Mouse (Mus musculus) subcutaneous adipose tissue, adult 2 months (tissue): ENCODE measurements around the gene 1700030K09Rik. TPM values are rescaled to one million over a fixed set of nuclear protein-coding genes. Genes with fewer than 3 reads are reported as not detected.

ENCODE experiments used
- polyA plus RNA-seq: library from polyadenylated mRNA; depleted of rRNA; stranded (reverse); fragments of >200 nt; gene quantifications from 2 replicates; pipeline ENCODE4 v1.2.3, GENCODE M21; 2012; ENCODE audit warnings: low replicate concordance; rRNA removed

1700030K09Rik gene
- polyA plus RNA-seq: 12.2 and 12.9 TPM in 2 replicates

GRCm38 (mm10) chr8:72443338-72443993 lies at the start of gene 1700030K09Rik, which contains the start of gene Calr3:
TSS of gene 1700030K09Rik (plus strand) at chr8:72443880.
TSS of gene Calr3 (minus strand) at chr8:72443870.

GRCm38 (mm10) chr8:72421362-72422335 lies 22.0 kb upstream of the 1700030K09Rik start, which contains the start of gene Eps15l1:
TSS of gene Eps15l1 (minus strand) at chr8:72421460.

GRCm38 (mm10) chr8:72474826-72475546 lies 31.3 kb downstream of the 1700030K09Rik start, which contains the start of gene Cherp:
TSS of gene Cherp (minus strand) at chr8:72475226.

GRCm38 (mm10) chr8:72491680-72492621 lies 48.3 kb downstream of the 1700030K09Rik start, which contains the start of gene Slc35e1:
TSS of gene Slc35e1 (minus strand) at chr8:72492614.

Other genes with a start within 250 kb of the 1700030K09Rik start
- gene Cib3, start 231.0 kb upstream of the 1700030K09Rik start, polyA plus RNA-seq: 0.07 and 0.22 TPM in 2 replicates
- gene Gm11034, start 230.2 kb upstream of the 1700030K09Rik start, polyA plus RNA-seq: not detected in 2 replicates
- 55.5 and 67.0 TPM in 2 replicates for gene Fam32a, start 224.2 kb upstream of the 1700030K09Rik start, polyA plus RNA-seq
- 72.2 and 121 TPM in 2 replicates for gene Ap1m1, start 203.9 kb upstream of the 1700030K09Rik start, polyA plus RNA-seq
- 0.97 and 5.8 TPM in 2 replicates for gene Gm10282, start 138.6 kb upstream of the 1700030K09Rik start, polyA plus RNA-seq
- 40.8 and 44.3 TPM in 2 replicates for gene Klf2, start 124.8 kb upstream of the 1700030K09Rik start, polyA plus RNA-seq
- 39.9 and 63.3 TPM in 2 replicates for gene Eps15l1, start 22.4 kb upstream of the 1700030K09Rik start, polyA plus RNA-seq
- 1.1 and 1.5 TPM in 2 replicates for gene Calr3, start within 50 bp of the 1700030K09Rik start, polyA plus RNA-seq
- 32.7 and 63.7 TPM in 2 replicates for gene Cherp, start 31.3 kb downstream of the 1700030K09Rik start, polyA plus RNA-seq
- 57.5 and 72.3 TPM in 2 replicates for gene Slc35e1, start 48.7 kb downstream of the 1700030K09Rik start, polyA plus RNA-seq
- gene Med26, start 104.4 kb downstream of the 1700030K09Rik start, polyA plus RNA-seq: 6.7 and 13.7 TPM in 2 replicates
- 41.0 and 55.8 TPM in 2 replicates for gene Smim7, start 127.2 kb downstream of the 1700030K09Rik start, polyA plus RNA-seq
- 13.1 and 36.4 TPM in 2 replicates for gene Tmem38a, start 128.2 kb downstream of the 1700030K09Rik start, polyA plus RNA-seq
- gene Nwd1, start 202.8 kb downstream of the 1700030K09Rik start, polyA plus RNA-seq: 0.06 and 0.90 TPM in 2 replicates